Mouse (Mus musculus): ENCODE results near the gene Pip4k2a. TPM values are rescaled to one million over a fixed set of nuclear protein-coding genes. Genes with fewer than 3 reads are reported as not detected.

Pip4k2a gene
- polyA plus RNA-seq, 1 experiment from 2014 or later: 9.0 TPM

- peak; percentile 75 for DNase-seq (ENCODE audit: low spot score)
- under 1% methylated on average over 46 of the region's 46 CpGs for WGBS
Observed at GRCm38 (mm10) chr2:18997387-18997971, 447 bp downstream of the Pip4k2a start.

GRCm38 (mm10) chr2:18996451-18997211 lies 1.3 kb downstream of the Pip4k2a start:
- H3K27ac ChIP-seq: peak overlapping the region; percentile 92
- H3K4me3 ChIP-seq: peak overlapping the region; percentile 84
- H3K36me3 ChIP-seq: no peaks in the 10 kb centered on the region
- under 1% methylated on average over 25 of the region's 25 CpGs for WGBS
- H3K9me3 ChIP-seq: peaks cover 2% of the 10 kb centered on the region; the same call in 1 of the 2 replicates
- no peaks in the 10 kb centered on the region for H3K27me3 ChIP-seq (ENCODE audit: insufficient read depth, poor library complexity, severe bottlenecking)
- peak; percentile 30 for DNase-seq (ENCODE audit: low spot score)
- H3K4me1 ChIP-seq (replicated peaks): peaks cover 30% of the 10 kb centered on the region

More at GRCm38 (mm10) chr2:18997387-18997971, 447 bp downstream of the Pip4k2a start:
- H3K27ac ChIP-seq: peak overlapping the region; percentile 92
- no peaks in the 10 kb centered on the region for H3K27me3 ChIP-seq (ENCODE audit: insufficient read depth, poor library complexity, severe bottlenecking)
- H3K4me1 ChIP-seq (replicated peaks): peaks cover 30% of the 10 kb centered on the region
- no peaks in the 10 kb centered on the region for H3K9me3 ChIP-seq
- H3K36me3 ChIP-seq: no peaks in the 10 kb centered on the region
- peak overlapping the region; percentile 84 for H3K4me3 ChIP-seq

- peaks cover 5% of the 10 kb centered on the region; the same call in 1 of the 2 replicates for H3K9me3 ChIP-seq
- H3K27me3 ChIP-seq (ENCODE audit: insufficient read depth, poor library complexity, severe bottlenecking): no peaks in the 10 kb centered on the region
- 87% methylated on average over 7 of the region's 7 CpGs for WGBS
- DNase-seq (ENCODE audit: low spot score): no peak
- H3K27ac ChIP-seq: no peak overlapping the region
- peaks cover 20% of the 10 kb centered on the region for H3K4me1 ChIP-seq (replicated peaks)
- H3K4me3 ChIP-seq: no peak overlapping the region
- H3K36me3 ChIP-seq: no peaks in the 10 kb centered on the region
Observed at GRCm38 (mm10) chr2:18992512-18993510, 5.1 kb downstream of the Pip4k2a start.

DNA sequence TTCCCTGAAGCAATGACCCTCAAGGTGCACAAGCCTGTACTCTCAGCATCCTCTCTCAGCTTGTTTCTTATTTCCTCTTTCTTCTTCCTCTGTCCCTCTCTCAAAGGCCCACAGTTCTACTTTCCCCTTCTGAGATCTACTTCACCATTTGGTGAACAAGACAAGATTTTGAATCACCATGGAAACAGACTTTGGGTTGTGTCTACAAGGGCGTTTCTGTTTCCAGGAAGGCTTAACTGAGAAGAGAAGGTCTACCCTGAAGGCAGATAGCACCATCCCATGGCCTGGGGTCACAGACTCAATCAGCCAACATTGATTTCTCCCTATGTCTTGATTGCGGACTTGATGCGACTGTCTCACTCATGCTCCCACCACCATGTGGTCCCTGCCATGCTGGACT lies 9.0 kb downstream of the Pip4k2a start:
- no peak overlapping the region for H3K4me3 ChIP-seq
- WGBS: 86% methylated on average over 3 of the region's 3 CpGs
- no peaks in the 10 kb centered on the region for H3K27me3 ChIP-seq (ENCODE audit: insufficient read depth, poor library complexity, severe bottlenecking)
- DNase-seq (ENCODE audit: low spot score): no peak
- H3K4me1 ChIP-seq (replicated peaks): no peaks in the 10 kb centered on the region
- H3K9me3 ChIP-seq: peaks cover 9% of the 10 kb centered on the region; the same call in 1 of the 2 replicates
- no peaks in the 10 kb centered on the region for H3K36me3 ChIP-seq
- no peak overlapping the region for H3K27ac ChIP-seq

DNA sequence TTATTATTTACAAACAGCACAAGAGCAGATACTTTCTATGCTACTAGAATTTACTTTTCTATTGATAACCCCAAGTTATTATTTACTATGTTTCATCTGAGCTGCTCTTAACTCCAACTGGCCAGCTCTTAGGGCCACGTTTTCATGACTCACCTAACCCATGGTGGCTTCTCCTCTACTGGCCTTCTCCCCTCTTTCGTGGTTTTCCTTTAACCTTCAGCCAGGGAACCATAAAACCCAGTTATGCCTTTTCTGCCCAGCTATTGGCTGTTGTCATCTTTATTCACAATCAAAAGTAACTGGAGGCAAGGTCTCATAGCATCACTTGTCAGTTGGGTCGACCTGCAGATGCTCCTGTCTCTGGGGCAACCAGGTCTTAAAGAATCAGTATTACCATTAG lies 12.4 kb downstream of the Pip4k2a start:
- no peaks in the 10 kb centered on the region for H3K36me3 ChIP-seq
- no peak overlapping the region for H3K27ac ChIP-seq
- 90% methylated on average over 3 of the region's 3 CpGs for WGBS
- no peak overlapping the region for H3K4me3 ChIP-seq
- H3K4me1 ChIP-seq (replicated peaks): no peaks in the 10 kb centered on the region
- DNase-seq (ENCODE audit: low spot score): no peak
- 0 out of 2 replicates have a peak, but pooled peaks cover 4% of the 10 kb centered on the region for H3K9me3 ChIP-seq
- no peaks in the 10 kb centered on the region for H3K27me3 ChIP-seq (ENCODE audit: insufficient read depth, poor library complexity, severe bottlenecking)

- no peaks in the 10 kb centered on the region for H3K27me3 ChIP-seq (ENCODE audit: insufficient read depth, poor library complexity, severe bottlenecking)
- H3K4me3 ChIP-seq: no peak overlapping the region
- H3K4me1 ChIP-seq (replicated peaks): no peaks in the 10 kb centered on the region
- H3K9me3 ChIP-seq: 0 out of 2 replicates have a peak, but pooled peaks cover 4% of the 10 kb centered on the region
- 92% methylated on average over 15 of the region's 15 CpGs for WGBS
- DNase-seq (ENCODE audit: low spot score): no peak
- H3K27ac ChIP-seq: no peak overlapping the region
- H3K36me3 ChIP-seq: no peaks in the 10 kb centered on the region
Observed at GRCm38 (mm10) chr2:18984095-18984847, 13.7 kb downstream of the Pip4k2a start.

GRCm38 (mm10) chr2:18983546-18983945 lies 14.4 kb downstream of the Pip4k2a start:
- H3K4me3 ChIP-seq: no peak overlapping the region
- H3K36me3 ChIP-seq: no peaks in the 10 kb centered on the region
- 0 out of 2 replicates have a peak, but pooled peaks cover 4% of the 10 kb centered on the region for H3K9me3 ChIP-seq
- H3K27me3 ChIP-seq (ENCODE audit: insufficient read depth, poor library complexity, severe bottlenecking): no peaks in the 10 kb centered on the region
- no peak for DNase-seq (ENCODE audit: low spot score)
- no peaks in the 10 kb centered on the region for H3K4me1 ChIP-seq (replicated peaks)
- H3K27ac ChIP-seq: no peak overlapping the region

- 82% methylated on average over 6 of the region's 6 CpGs for WGBS
- Histone ChIP-seq H3K27me3 (ENCODE audit: insufficient read depth, poor library complexity, severe bottlenecking) (no peaks in the 10 kb centered on the region), H3K9me3 (0 out of 2 replicates have a peak, but pooled peaks cover 2% of the 10 kb centered on the region), H3K4me1 (replicated peaks) (no peaks in the 10 kb centered on the region), H3K27ac (no peak overlapping the region), H3K36me3 (no peaks in the 10 kb centered on the region), H3K4me3 (no peak overlapping the region)
- DNase-seq (ENCODE audit: low spot score): no peak
Observed at GRCm38 (mm10) chr2:18982581-18982980, 15.3 kb downstream of the Pip4k2a start.

- 90% methylated on average over 7 of the region's 7 CpGs for WGBS
- H3K4me1 ChIP-seq (replicated peaks): peaks cover 7% of the 10 kb centered on the region
- H3K27ac ChIP-seq: no peak overlapping the region
- no peak overlapping the region for H3K4me3 ChIP-seq
- H3K9me3 ChIP-seq: no peaks in the 10 kb centered on the region
- no peak for DNase-seq (ENCODE audit: low spot score)
- no peaks in the 10 kb centered on the region for H3K36me3 ChIP-seq
- no peaks in the 10 kb centered on the region for H3K27me3 ChIP-seq (ENCODE audit: insufficient read depth, poor library complexity, severe bottlenecking)
Observed at GRCm38 (mm10) chr2:18979675-18980074, 18.3 kb downstream of the Pip4k2a start.

DNA sequence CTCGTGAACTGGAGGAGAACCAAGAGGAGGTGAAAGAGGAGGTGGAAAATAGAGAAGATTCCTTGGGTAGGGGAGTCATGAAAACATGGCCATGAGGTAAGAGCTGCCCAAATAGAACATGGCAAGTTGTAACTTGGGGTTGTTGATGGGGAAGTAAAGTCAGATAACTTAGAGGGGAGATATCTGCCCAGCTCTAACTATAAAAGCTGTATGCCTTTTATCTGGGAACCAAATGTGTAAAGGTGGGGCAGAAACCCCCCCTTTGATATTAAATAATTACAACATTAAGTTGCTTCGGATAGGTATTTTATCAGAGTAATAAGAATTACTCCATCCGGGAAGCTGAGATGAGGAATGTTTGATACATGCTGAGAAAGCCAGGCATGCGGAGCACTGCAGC lies 18.9 kb downstream of the Pip4k2a start:
- no peak overlapping the region for H3K4me3 ChIP-seq
- H3K9me3 ChIP-seq: no peaks in the 10 kb centered on the region
- no peaks in the 10 kb centered on the region for H3K27me3 ChIP-seq (ENCODE audit: insufficient read depth, poor library complexity, severe bottlenecking)
- 89% methylated on average over 4 of the region's 4 CpGs for WGBS
- H3K36me3 ChIP-seq: no peaks in the 10 kb centered on the region
- DNase-seq (ENCODE audit: low spot score): no peak
- peaks cover 7% of the 10 kb centered on the region for H3K4me1 ChIP-seq (replicated peaks)
- H3K27ac ChIP-seq: no peak overlapping the region

- WGBS: 89% methylated on average over 10 of the region's 10 CpGs
- no peak for DNase-seq (ENCODE audit: low spot score)
Observed at GRCm38 (mm10) chr2:18977201-18977805, 20.6 kb downstream of the Pip4k2a start.

More at GRCm38 (mm10) chr2:18977201-18977805, 20.6 kb downstream of the Pip4k2a start:
- no peaks in the 10 kb centered on the region for H3K27me3 ChIP-seq (ENCODE audit: insufficient read depth, poor library complexity, severe bottlenecking)
- H3K27ac ChIP-seq: no peak overlapping the region
- H3K4me1 ChIP-seq (replicated peaks): peaks cover 7% of the 10 kb centered on the region
- no peak overlapping the region for H3K4me3 ChIP-seq
- H3K36me3 ChIP-seq: no peaks in the 10 kb centered on the region
- H3K9me3 ChIP-seq: peaks cover 11% of the 10 kb centered on the region; the same call in 1 of the 2 replicates

All from hindbrain, embryonic 10.5 days (tissue).